28 mouse cellular contexts compared by ENCODE assay signal in genomic region chr13:54808067-54808466, GRCm38 (mm10). TPM values are rescaled to one million over a fixed set of nuclear protein-coding genes. Genes with fewer than 3 reads are reported as not detected.
"Had no signal": no experiment of that assay in that cellular context is flagged by ENCODE, and none has a peak within 500 bp of the region (broad histone marks: within the 10 kb centered on the region; RNA-seq: fewer than 3 reads in every experiment).

No protein-coding gene starts in this region.

- H3K4me1 ChIP-seq: liver, embryonic 15.5 days; lung, embryonic 15.5 days; megakaryocyte, embryonic 14.5 days had no signal

- ATAC-seq: liver, postnatal 0 days; lung, postnatal 0 days; midbrain, embryonic 13.5 days; midbrain, embryonic 15.5 days had no signal

- H3K4me3 ChIP-seq: liver, embryonic 15.5 days; lung, embryonic 15.5 days; megakaryocyte, embryonic 14.5 days; midbrain, embryonic 13.5 days; midbrain, embryonic 15.5 days; neural tube, embryonic 12.5 days had no signal

- H3K27me3 ChIP-seq: midbrain, embryonic 15.5 days; neural tube, embryonic 12.5 days had no signal

- H3K9ac ChIP-seq: liver, embryonic 15.5 days; liver, postnatal 0 days; lung, embryonic 15.5 days; midbrain, embryonic 13.5 days; midbrain, embryonic 15.5 days; neural tube, embryonic 12.5 days had no signal

- DNase-seq: liver, postnatal 0 days; lung, adult 2 months; lung, postnatal 14 days; lung, postnatal 36 days; retina, postnatal 1 day; right cerebral cortex, adult 18-20 months; right cerebral cortex, postnatal 14 days; right cerebral cortex, postnatal 4 days; spleen, adult 18-20 months; thymus, adult 2 months; thymus, postnatal 25 days; thymus, postnatal 4 days had no signal

- H3K36me3 ChIP-seq: liver, embryonic 15.5 days; lung, embryonic 15.5 days; midbrain, embryonic 13.5 days; midbrain, embryonic 15.5 days; neural tube, embryonic 12.5 days had no signal

- H3K27ac ChIP-seq: liver, embryonic 15.5 days; lung, embryonic 15.5 days; macrophage; midbrain, embryonic 13.5 days; midbrain, embryonic 15.5 days; neural tube, embryonic 12.5 days had no signal

- H3K4me2 ChIP-seq: liver, embryonic 15.5 days; lung, embryonic 15.5 days; midbrain, embryonic 11.5 days; midbrain, embryonic 13.5 days; midbrain, embryonic 15.5 days; neural tube, embryonic 12.5 days had no signal

- H3K9me3 ChIP-seq: liver, embryonic 15.5 days; lung, embryonic 15.5 days; midbrain, embryonic 13.5 days; midbrain, embryonic 15.5 days; neural tube, embryonic 12.5 days had no signal

RNA-seq across cellular contexts. Expression of gene Eif4e1b, which starts 24.3 kb away (rescaled TPM):
- total RNA-seq: megakaryocyte progenitor cell, adult 5-6 weeks; midbrain, postnatal 0 days; monocyte, adult 5-6 weeks had no signal
- polyA plus RNA-seq: liver, embryonic 15.5 days; liver, postnatal 0 days; lung, adult 2 months; lung, embryonic 15.5 days; lung, postnatal 0 days; macrophage; midbrain, embryonic 11.5 days; midbrain, embryonic 13.5 days; midbrain, embryonic 15.5 days; midbrain, postnatal 0 days; neural tube, embryonic 12.5 days; neural tube, embryonic 14.5 days; small intestine, adult 2 months; stomach, embryonic 14.5 days; stomach, embryonic 16.5 days; thymus, adult 2 months had no signal

RNA-seq across cellular contexts. Expression of gene Sncb, which starts 41.7 kb away (rescaled TPM):
- total RNA-seq: megakaryocyte progenitor cell, adult 5-6 weeks; monocyte, adult 5-6 weeks had no signal
- polyA plus RNA-seq: liver, embryonic 15.5 days; liver, postnatal 0 days; lung, adult 2 months; lung, postnatal 0 days; macrophage had no signal

RNA-seq across cellular contexts. Expression of gene Gprin1, which starts 58.4 kb away (rescaled TPM):
- total RNA-seq: megakaryocyte progenitor cell, adult 5-6 weeks; monocyte, adult 5-6 weeks had no signal
- polyA plus RNA-seq: liver, postnatal 0 days; lung, postnatal 0 days; macrophage had no signal
